Mouse (Mus musculus) left cerebral cortex, postnatal 14 days (tissue): ENCODE measurements at regions not wholly inside any gene's neighbourhood (a gene's known extent, or its start where the extent isn't known, plus 50 kb on each side); places are given as distances from the start of the nearest gene placed in this dataset.

Experiments used
- DNase-seq, 2 experiments: peaks; one replicate each; pipeline ENCODE4 v3.0.0; 2021 to 2022; ENCODE audit warnings: low spot score in 2 of 2, mixed read lengths in 1 of 2
- intact Hi-C: fragments of 180-260 bp; cut with DNase I; formaldehyde crosslinking; loops from one replicate; pipeline ENCODE4 v1.15.1; 2025

DNA sequence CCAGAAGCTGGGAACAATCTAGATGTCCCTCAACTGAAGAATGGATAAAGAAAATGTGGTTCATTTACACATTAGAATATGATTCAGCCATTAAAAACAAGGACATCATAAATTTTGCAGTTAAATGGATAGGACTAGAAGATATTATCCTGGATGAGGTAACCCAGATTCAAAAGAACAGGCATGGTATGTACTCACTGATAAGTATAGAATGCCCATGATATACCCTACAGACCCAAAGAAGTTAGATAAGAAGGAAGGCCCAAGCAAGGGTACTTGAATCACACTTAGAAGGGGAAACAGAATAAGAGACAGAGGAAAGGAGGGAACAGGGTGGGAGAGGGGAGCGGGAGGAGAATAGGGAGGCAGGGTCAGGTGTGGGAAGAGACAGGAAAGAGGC lies 127.4 kb upstream of the Itga4 start:
- intact Hi-C loops, result no loop called here
- no peak for DNase-seq

DNA sequence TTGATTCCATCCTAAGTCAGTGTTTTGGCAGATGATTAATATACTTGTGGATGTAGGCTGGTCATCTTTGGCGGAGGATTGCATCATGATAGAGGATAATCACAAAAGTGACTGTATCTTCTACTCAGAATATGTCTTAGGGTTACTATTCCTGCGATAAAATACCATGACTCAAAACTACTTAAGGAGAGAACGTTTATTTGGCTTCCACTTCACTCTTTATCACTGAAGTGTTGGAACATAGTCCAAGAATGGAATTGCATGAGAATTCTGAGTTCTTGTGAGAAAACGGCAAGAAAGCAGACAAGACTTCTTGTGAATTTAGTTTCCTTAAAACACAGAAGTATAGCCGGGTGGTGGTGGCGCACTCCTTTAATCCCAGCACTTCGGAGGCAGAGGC lies 124.6 kb upstream of the Itga4 start:
- intact Hi-C loops, result no loop called here
- no peak for DNase-seq

DNA sequence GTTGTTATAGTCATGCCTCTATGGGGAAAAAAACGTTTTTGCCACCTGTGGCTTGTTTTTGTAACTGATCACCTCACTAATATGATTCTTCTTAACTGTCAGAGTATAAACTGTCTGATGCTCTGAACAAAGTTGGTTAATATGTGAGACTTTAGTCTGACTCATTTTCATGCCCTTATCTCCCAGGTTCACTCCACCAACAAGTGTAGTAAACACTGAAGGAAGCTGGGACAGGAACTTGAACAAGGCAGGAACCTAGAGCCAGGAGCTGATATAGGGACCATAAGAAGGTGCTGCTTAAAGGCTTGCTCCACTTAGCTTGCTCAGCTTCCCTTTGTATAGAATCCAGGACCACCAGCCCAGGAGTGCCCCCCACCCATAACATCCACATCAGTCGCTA lies 124.0 kb upstream of the Itga4 start:
- no peak for DNase-seq
- intact Hi-C loops, result no loop called here

- no peak for DNase-seq
- intact Hi-C loops, result no loop called here
Observed at GRCm38 (mm10) chr2:79131743-79132517, 123.3 kb upstream of the Itga4 start.

DNA sequence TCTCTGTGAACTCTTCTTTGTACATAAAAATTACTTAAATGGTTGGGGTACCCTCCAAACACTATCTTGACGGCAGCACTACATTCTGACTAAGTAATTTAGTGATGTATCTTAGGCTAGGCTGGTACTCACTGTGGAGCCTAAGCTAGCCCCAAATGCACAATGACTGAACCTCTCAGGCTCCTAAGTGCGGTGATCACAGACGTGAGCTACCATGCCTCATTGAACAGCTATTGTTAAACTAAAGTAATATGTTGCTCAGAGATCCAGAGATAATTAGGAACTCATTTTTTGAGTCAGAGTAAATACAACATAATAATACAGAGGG lies 122.7 kb upstream of the Itga4 start:
- intact Hi-C loops, result no loop called here
- DNase-seq, result no peak

- intact Hi-C loops, result no loop called here
- DNase-seq, result no peak
Observed at GRCm38 (mm10) chr2:79134281-79134680, 120.9 kb upstream of the Itga4 start.

DNA sequence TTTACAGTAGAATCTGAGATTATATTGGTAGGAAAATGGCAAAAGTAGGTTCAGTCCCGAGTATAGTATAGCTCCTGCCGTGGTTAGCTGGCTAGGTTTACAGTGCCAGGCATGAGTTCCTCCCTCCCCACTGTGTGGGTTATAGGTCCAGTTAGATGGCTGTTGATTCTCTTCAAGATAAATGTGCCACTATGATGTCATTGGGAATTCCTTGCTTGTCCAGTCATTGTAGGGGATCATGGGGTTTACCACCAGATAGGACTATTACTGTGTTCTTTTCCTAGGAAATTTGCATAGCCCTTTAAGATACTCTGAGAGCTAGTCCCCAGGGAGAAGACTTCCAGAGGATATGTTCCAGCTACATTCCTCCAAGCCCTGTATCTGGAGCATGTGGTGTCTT lies 119.2 kb upstream of the Itga4 start:
- no peak for DNase-seq
- intact Hi-C loops, result no loop called here

GRCm38 (mm10) chr2:79136619-79137458 lies 118.4 kb upstream of the Itga4 start:
- DNase-seq, result no peak
- intact Hi-C loops, result no loop called here

GRCm38 (mm10) chr2:79137694-79138171 lies 117.5 kb upstream of the Itga4 start:
- no peak for DNase-seq
- intact Hi-C loops, result no loop called here

GRCm38 (mm10) chr2:79138368-79139109 lies 116.7 kb upstream of the Itga4 start:
- no peak for DNase-seq
- intact Hi-C loops, result no loop called here

DNA sequence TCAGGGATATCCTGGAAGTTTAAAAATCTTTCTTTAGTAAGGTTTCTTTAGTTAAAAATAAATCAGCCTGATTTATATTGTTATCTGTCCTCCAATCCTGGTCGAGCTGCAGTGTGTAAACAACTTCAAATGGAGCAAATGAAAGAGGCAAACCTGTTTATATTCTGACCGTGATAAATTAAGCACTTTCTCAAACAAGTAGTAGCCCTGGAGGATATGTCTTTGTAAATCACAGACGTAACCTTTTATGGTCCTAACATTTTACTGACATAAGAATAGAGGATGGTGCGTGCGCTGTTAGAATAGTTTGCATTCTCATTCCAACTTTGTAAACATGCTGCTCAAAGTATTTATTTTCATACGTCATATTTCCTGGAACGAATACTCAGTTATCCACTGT lies 113.3 kb upstream of the Itga4 start:
- intact Hi-C loops, result no loop called here
- no peak for DNase-seq

DNA sequence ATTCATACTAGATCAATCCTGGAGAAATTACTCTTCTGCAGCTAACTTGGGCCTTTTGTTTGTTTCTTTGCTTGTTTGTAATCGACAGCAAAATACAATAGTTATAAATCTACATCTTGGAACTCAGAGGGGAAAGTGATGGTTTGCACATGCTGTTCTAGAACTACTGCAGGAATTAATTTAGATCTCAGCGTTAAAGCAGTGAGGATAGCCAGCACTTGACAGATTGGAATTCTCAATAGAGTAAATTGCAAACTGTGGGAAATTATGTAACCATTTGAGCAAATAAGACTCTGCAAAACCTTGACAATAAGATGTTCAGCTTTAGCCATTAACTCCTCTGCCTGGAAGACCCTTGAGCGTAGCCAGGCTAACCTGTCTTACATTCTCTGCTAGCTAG lies 112.0 kb upstream of the Itga4 start:
- no peak for DNase-seq
- intact Hi-C loops, result no loop called here

DNA sequence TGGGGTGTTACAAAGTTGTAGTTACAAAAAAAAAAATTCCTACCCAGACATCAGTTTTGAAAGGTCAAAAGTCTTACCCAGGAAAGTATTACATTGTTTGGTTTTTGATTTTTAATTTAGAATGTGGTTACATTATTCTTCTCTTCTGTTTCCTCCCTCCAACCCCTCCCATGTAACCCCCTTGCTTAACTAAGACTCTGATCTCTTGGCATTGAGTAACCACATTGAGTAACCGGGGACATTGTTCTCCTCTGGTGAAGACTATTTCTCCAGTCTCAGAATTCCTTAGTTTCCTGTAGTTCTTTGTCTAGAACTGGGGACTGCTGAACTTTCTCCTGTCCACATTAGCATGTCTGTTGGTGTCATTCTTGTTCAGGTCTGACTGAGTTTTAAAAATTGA lies 109.3 kb upstream of the Itga4 start:
- intact Hi-C loops, result no loop called here

GRCm38 (mm10) chr2:79146563-79146962 lies 108.7 kb upstream of the Itga4 start:
- DNase-seq, result no peak

More for the DNA sequence above, 109.3 kb upstream of the Itga4 start:
- no peak for DNase-seq

DNA sequence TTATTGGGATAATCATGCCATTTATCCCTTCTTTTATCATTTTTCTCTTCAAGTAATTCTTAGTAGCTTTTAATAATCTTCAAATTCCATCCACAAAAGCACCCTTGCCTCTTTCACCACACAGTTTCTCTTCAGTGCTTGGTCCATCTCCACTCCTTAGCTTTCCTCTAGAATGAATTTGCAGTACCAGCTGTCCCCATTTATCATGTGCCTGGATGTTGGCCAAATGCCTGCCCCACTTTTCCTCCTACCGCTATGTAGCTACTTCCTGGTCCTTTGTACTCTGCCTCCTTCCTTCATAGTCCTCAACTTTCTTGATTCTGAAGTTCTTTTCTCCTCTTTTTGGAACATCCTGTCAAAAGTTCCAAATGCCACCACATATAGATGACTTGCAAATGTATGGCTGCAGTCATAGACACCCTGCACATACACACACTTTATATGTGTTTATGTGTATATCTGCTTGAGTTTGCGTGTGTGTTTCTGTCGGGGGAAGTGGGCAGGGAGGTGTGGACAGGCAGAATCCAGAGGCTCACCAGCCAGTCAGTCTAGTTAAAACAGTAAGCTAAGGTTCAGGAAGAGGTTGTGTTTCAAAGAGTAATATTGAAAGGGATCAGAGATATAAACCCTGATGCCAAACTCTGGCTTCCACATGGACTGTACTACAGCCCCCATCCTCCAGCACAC lies 106.1 kb upstream of the Itga4 start:
- intact Hi-C loops, result no loop called here
- peak; percentile 39 to 52 for DNase-seq

More at GRCm38 (mm10) chr2:79146563-79146962, 108.7 kb upstream of the Itga4 start:
- intact Hi-C loops, result no loop called here

DNA sequence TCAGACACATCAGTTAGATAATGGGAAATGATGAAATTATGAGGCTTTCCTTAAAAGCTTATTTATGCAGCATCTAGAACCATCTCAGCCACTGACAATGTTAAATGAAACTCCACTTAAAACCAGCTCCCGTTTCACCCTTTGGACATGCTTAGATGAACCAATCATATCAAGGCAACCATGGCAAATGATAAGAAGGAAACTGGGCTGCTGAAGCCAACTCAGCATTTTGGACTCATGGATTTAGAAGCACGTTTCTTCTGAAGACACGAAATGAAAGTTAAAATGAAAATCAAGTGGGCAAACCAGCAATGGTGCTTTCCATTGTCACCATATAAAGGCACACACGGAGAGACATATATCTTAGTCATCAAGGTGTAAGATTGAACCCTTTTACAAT lies 103.6 kb upstream of the Itga4 start:
- DNase-seq, result no peak
- intact Hi-C loops, result no loop called here

GRCm38 (mm10) chr2:79152031-79152694 lies 103.1 kb upstream of the Itga4 start:
- DNase-seq, result no peak

DNA sequence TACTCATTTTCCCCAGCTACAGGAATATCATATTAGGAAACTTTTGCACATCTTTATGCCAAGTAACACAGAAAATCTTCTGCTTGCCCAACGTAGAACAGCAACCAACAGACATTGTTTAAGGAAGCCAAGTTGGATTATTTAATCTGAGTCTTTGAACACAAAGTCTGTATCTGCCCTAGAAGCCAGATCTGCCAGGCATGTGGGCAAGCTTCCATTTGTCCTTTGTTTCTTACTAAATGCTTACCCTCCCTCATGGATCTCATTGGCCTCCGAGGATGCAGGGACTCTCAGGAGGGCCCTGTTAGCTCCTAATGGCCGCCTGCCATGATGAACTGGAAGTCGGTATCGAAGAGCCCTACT lies 102.5 kb upstream of the Itga4 start:
- intact Hi-C loops, result no loop called here
- DNase-seq, result no peak

More at GRCm38 (mm10) chr2:79152031-79152694, 103.1 kb upstream of the Itga4 start:
- intact Hi-C loops, result no loop called here

- no peak for DNase-seq
- intact Hi-C loops, result no loop called here
Observed at GRCm38 (mm10) chr2:79153070-79153469, 102.2 kb upstream of the Itga4 start.
